Mouse (Mus musculus): Measurements from ENCODE around the gene Plppr4.

GRCm38 (mm10) chr3:117300735-117301271 is 59.9 kb downstream of the Plppr4 start:
- TF ChIP-seq CTCF (IDR thresholded peaks at IDR 0.05) (no peak), POLR2A (IDR thresholded peaks at IDR 0.05; ENCODE audit: insufficient read depth, low read depth, low read length) (no peak)

Measured in heart, adult 2 months (tissue).